Mouse (Mus musculus): ENCODE results near the gene Hist1h2bq. TPM values are rescaled to one million over a fixed set of nuclear protein-coding genes. Genes with fewer than 3 reads are reported as not detected.

Hist1h2bq gene
- polyA plus RNA-seq, 1 experiment from 2014 or later, result 17.4 TPM

Small RNA genes within 50 kb of the gene (microRNA-seq; reads per million reads assigned to microRNA genes)
- gene Gm19658, result not detected
- gene Gm44346, result not detected
- not detected for gene Gm44466

Other genes starting within 250 kb of the Hist1h2bq start
- not detected in 2 replicates for gene Olfr1364, start 228.4 kb downstream of the Hist1h2bq start, polyA plus RNA-seq (2016; fragmentation: Nextera tagmentation; extraction: Ambion mirVana)
- not detected in 2 replicates for gene Olfr1362, start 196.2 kb downstream of the Hist1h2bq start, polyA plus RNA-seq (2016; fragmentation: Nextera tagmentation; extraction: Ambion mirVana)
- gene Olfr11, start 167.7 kb downstream of the Hist1h2bq start, polyA plus RNA-seq (2016; fragmentation: Nextera tagmentation; extraction: Ambion mirVana), result not detected in 2 replicates
- not detected in 2 replicates for gene Olfr1361, start 146.8 kb downstream of the Hist1h2bq start, polyA plus RNA-seq (2016; fragmentation: Nextera tagmentation; extraction: Ambion mirVana)
- gene Olfr1360, start 132.8 kb downstream of the Hist1h2bq start, polyA plus RNA-seq (2016; fragmentation: Nextera tagmentation; extraction: Ambion mirVana), result not detected in 2 replicates
- gene Olfr1359, start 112.1 kb downstream of the Hist1h2bq start, polyA plus RNA-seq (2016; fragmentation: Nextera tagmentation; extraction: Ambion mirVana), result not detected in 2 replicates
- gene Hist1h2bl, start 94.1 kb downstream of the Hist1h2bq start, polyA plus RNA-seq (2016; fragmentation: Nextera tagmentation; extraction: Ambion mirVana), result 1.4 and 3.4 TPM in 2 replicates
- 12.2 and 21.8 TPM in 2 replicates for gene Hist1h2ai, start 93.8 kb downstream of the Hist1h2bq start, polyA plus RNA-seq (2016; fragmentation: Nextera tagmentation; extraction: Ambion mirVana)
- 8.9 and 11.3 TPM in 2 replicates for gene Hist1h3h, start 92.5 kb downstream of the Hist1h2bq start, polyA plus RNA-seq (2016; fragmentation: Nextera tagmentation; extraction: Ambion mirVana)
- gene Hist1h2bm, start 88.2 kb downstream of the Hist1h2bq start, polyA plus RNA-seq (2016; fragmentation: Nextera tagmentation; extraction: Ambion mirVana), result 5.2 and 7.5 TPM in 2 replicates
- 1.0 and 1.2 TPM in 2 replicates for gene Hist1h4j, start 75.1 kb downstream of the Hist1h2bq start, polyA plus RNA-seq (2016; fragmentation: Nextera tagmentation; extraction: Ambion mirVana)
- 1.7 and 6.4 TPM in 2 replicates for gene Hist1h4k, start 59.7 kb downstream of the Hist1h2bq start, polyA plus RNA-seq (2016; fragmentation: Nextera tagmentation; extraction: Ambion mirVana)
- gene Hist1h2ak, start 56.4 kb downstream of the Hist1h2bq start, polyA plus RNA-seq (2016; fragmentation: Nextera tagmentation; extraction: Ambion mirVana), result 16.8 and 19.9 TPM in 2 replicates
- 0.55 and 2.6 TPM in 2 replicates for gene Hist1h2bn, start 56.1 kb downstream of the Hist1h2bq start, polyA plus RNA-seq (2016; fragmentation: Nextera tagmentation; extraction: Ambion mirVana)
- 31.5 and 37.7 TPM in 2 replicates for gene Hist1h1b, start 29.6 kb downstream of the Hist1h2bq start, polyA plus RNA-seq (2016; fragmentation: Nextera tagmentation; extraction: Ambion mirVana)
- 114 and 126 TPM in 2 replicates for gene Hist1h3i, start 26.8 kb downstream of the Hist1h2bq start, polyA plus RNA-seq (2016; fragmentation: Nextera tagmentation; extraction: Ambion mirVana)
- gene Hist1h2an, start 23.0 kb downstream of the Hist1h2bq start, polyA plus RNA-seq (2016; fragmentation: Nextera tagmentation; extraction: Ambion mirVana), result 11.7 and 15.4 TPM in 2 replicates
- 3.9 and 4.2 TPM in 2 replicates for gene Hist1h2bp, start 22.7 kb downstream of the Hist1h2bq start, polyA plus RNA-seq (2016; fragmentation: Nextera tagmentation; extraction: Ambion mirVana)
- gene Hist1h2ao, start 268 bp upstream of the Hist1h2bq start, polyA plus RNA-seq (2016; fragmentation: Nextera tagmentation; extraction: Ambion mirVana), result 1.6 TPM in 1 of 2 replicates, not detected in the other
- not detected in 2 replicates for gene Hist1h4m, start 1.5 kb upstream of the Hist1h2bq start, polyA plus RNA-seq (2016; fragmentation: Nextera tagmentation; extraction: Ambion mirVana)
- 7.7 and 10.8 TPM in 2 replicates for gene Hist1h4n, start 22.0 kb upstream of the Hist1h2bq start, polyA plus RNA-seq (2016; fragmentation: Nextera tagmentation; extraction: Ambion mirVana)
- gene Hist1h2ap, start 23.3 kb upstream of the Hist1h2bq start, polyA plus RNA-seq (2016; fragmentation: Nextera tagmentation; extraction: Ambion mirVana), result 5,863 and 6,710 TPM in 2 replicates
- gene Hist1h2br, start 23.5 kb upstream of the Hist1h2bq start, polyA plus RNA-seq (2016; fragmentation: Nextera tagmentation; extraction: Ambion mirVana), result 15.6 and 19.0 TPM in 2 replicates
- gene Zfp184, start 134.9 kb upstream of the Hist1h2bq start, polyA plus RNA-seq (2016; fragmentation: Nextera tagmentation; extraction: Ambion mirVana), result 23.8 and 24.8 TPM in 2 replicates
- 0.11 TPM in 1 of 2 replicates, not detected in the other for gene Pom121l2, start 171.0 kb upstream of the Hist1h2bq start, polyA plus RNA-seq (2016; fragmentation: Nextera tagmentation; extraction: Ambion mirVana)
- gene Prss16, start 199.5 kb upstream of the Hist1h2bq start, polyA plus RNA-seq (2016; fragmentation: Nextera tagmentation; extraction: Ambion mirVana), result not detected in 2 replicates
- gene Hist1h2ah, start 225.4 kb upstream of the Hist1h2bq start, polyA plus RNA-seq (2016; fragmentation: Nextera tagmentation; extraction: Ambion mirVana), result 10.6 and 11.4 TPM in 2 replicates
- gene Hist1h2bk, start 225.7 kb upstream of the Hist1h2bq start, polyA plus RNA-seq (2016; fragmentation: Nextera tagmentation; extraction: Ambion mirVana), result 9.4 and 9.7 TPM in 2 replicates
- gene Hist1h4i, start 231.2 kb upstream of the Hist1h2bq start, polyA plus RNA-seq (2016; fragmentation: Nextera tagmentation; extraction: Ambion mirVana), result 51.3 and 52.5 TPM in 2 replicates
- 64.8 and 64.9 TPM in 2 replicates for gene Hist1h2ag, start 232.7 kb upstream of the Hist1h2bq start, polyA plus RNA-seq (2016; fragmentation: Nextera tagmentation; extraction: Ambion mirVana)
- 14.7 and 16.2 TPM in 2 replicates for gene Hist1h2bj, start 233.0 kb upstream of the Hist1h2bq start, polyA plus RNA-seq (2016; fragmentation: Nextera tagmentation; extraction: Ambion mirVana)